Mouse (Mus musculus): ENCODE data around the gene Vmn2r112. TPM values are rescaled to one million over a fixed set of nuclear protein-coding genes. Genes with fewer than 3 reads are reported as not detected.
"Not testable (repeated sequence)": the region's sequence is repeated elsewhere in the genome, so short reads cannot be mapped to it uniquely, and the experiment has no call there.

The Vmn2r112 gene
- not detected in 2 replicates for polyA plus RNA-seq (2015; fragmentation: Nextera tagmentation; extraction: Ambion mirVana)

GRCm38 (mm10) chr17:22600651-22601050, at the start of gene Vmn2r112:
TSS of gene Vmn2r112 (plus strand) at chr17:22600951.
- not testable (repeated sequence) for ATAC-seq; H3K4me2 ChIP-seq (replicated peaks); H3K4me3 ChIP-seq (replicated peaks)

DNA sequence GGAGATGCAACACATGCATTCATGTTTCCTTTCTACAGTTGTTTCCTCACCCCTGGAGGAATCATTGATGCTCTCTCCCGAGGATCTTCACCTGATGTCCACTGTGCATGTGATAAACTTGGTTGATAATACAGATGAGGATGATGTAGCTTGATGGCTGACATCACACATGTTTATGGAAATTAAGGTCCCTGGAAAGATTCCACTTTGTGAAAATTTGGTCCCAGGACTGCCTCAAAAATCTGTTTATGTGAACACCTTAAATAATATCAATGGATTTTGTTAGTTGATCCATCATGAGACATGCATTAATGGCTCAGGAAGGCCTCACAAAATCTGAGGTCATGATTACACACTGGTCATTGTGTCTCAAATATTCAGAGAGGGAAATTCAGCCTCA, 27.4 kb upstream of the Vmn2r112 start, which contains the start of gene Vmn2r111:
TSS of gene Vmn2r111 (minus strand) at position 101 of the 400 bp plus-strand sequence.
- not testable (repeated sequence) for H3K4me2 ChIP-seq (replicated peaks); ATAC-seq; H3K9me3 ChIP-seq; H3K9ac ChIP-seq; H3K27ac ChIP-seq; H3K4me1 ChIP-seq (replicated peaks); H3K36me3 ChIP-seq; H3K4me3 ChIP-seq (replicated peaks); H3K27me3 ChIP-seq (replicated peaks)
- WGBS: 62% methylated on average over 1 of the region's 1 CpGs

More at GRCm38 (mm10) chr17:22600651-22601050, at the start of gene Vmn2r112:
- H3K9me3 ChIP-seq; H3K36me3 ChIP-seq; H3K9ac ChIP-seq; H3K4me1 ChIP-seq (replicated peaks); H3K27me3 ChIP-seq (replicated peaks); H3K27ac ChIP-seq: not testable (repeated sequence)

DNA sequence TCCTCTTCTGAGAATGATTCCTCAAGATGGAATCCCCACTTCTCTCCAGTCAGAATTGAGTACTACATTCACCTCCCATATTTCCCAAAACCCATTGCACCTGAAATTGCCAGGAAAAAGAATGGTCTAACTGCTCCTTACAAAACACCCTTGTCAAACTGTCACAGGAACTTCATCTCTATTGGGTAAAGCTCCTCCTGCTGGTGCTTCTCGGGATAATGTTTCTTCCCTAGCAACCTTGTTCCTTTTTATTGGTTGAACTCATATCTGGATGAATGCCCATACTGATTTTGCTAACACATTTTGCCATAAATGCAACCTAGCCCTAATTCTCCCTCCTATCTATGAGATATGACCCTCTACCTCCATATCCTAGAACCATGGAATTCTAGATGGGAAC, 29.9 kb downstream of the Vmn2r112 start:
- no peak overlapping the region for H3K9ac ChIP-seq
- no peaks in the 10 kb centered on the region for H3K9me3 ChIP-seq
- H3K4me1 ChIP-seq (replicated peaks): no peaks in the 10 kb centered on the region
- no peak overlapping the region for H3K4me3 ChIP-seq (replicated peaks)
- H3K27me3 ChIP-seq (replicated peaks): no peaks in the 10 kb centered on the region
- no peaks in the 10 kb centered on the region for H3K36me3 ChIP-seq
- no peak for ATAC-seq
- H3K4me2 ChIP-seq (replicated peaks): no peak overlapping the region
- 70% methylated on average over 1 of the region's 1 CpGs for WGBS
- no peak overlapping the region for H3K27ac ChIP-seq

Other genes with a start within 250 kb of the Vmn2r112 start
- 10.7 and 11.9 TPM in 2 replicates for gene Zfp944, start 239.6 kb upstream of the Vmn2r112 start, polyA plus RNA-seq (2015; fragmentation: Nextera tagmentation; extraction: Ambion mirVana)
- gene Zfp758, start 239.5 kb upstream of the Vmn2r112 start, polyA plus RNA-seq (2015; fragmentation: Nextera tagmentation; extraction: Ambion mirVana): 7.8 and 9.0 TPM in 2 replicates
- 15.1 and 16.2 TPM in 2 replicates for gene Zfp946, start 176.7 kb upstream of the Vmn2r112 start, polyA plus RNA-seq (2015; fragmentation: Nextera tagmentation; extraction: Ambion mirVana)
- not detected in 2 replicates for gene Vmn2r111, start 27.5 kb upstream of the Vmn2r112 start, polyA plus RNA-seq (2015; fragmentation: Nextera tagmentation; extraction: Ambion mirVana)